Mouse (Mus musculus) limb, embryonic 15.5 days (tissue): Measurements from ENCODE around the gene Idua. TPM values are rescaled to one million over a fixed set of nuclear protein-coding genes. Genes with fewer than 3 reads are reported as not detected.

ENCODE experiments used
- polyA plus RNA-seq: library from polyadenylated mRNA; unstranded; fragments of >200 nt; fragmentation: Nextera tagmentation; extraction: Ambion mirVana; gene quantifications from 2 replicates; pipeline ENCODE4 v1.2.1, GENCODE M21; 2015

Idua gene
- polyA plus RNA-seq, 1 experiment from 2014 or later = 17.8 TPM

Other genes starting within 250 kb of the Idua start
- 337 and 365 TPM in 2 replicates for gene Atp5k, start 225.9 kb upstream of the Idua start, polyA plus RNA-seq
- 0.70 and 1.5 TPM in 2 replicates for gene Mfsd7a, start 211.4 kb upstream of the Idua start, polyA plus RNA-seq
- gene Pcgf3, start 199.1 kb upstream of the Idua start, polyA plus RNA-seq = 19.3 and 21.1 TPM in 2 replicates
- gene Cplx1, start 110.3 kb upstream of the Idua start, polyA plus RNA-seq = 0.36 and 0.64 TPM in 2 replicates
- 47.9 and 48.8 TPM in 2 replicates for gene Gak, start 30.6 kb upstream of the Idua start, polyA plus RNA-seq
- 27.9 and 30.8 TPM in 2 replicates for gene Tmem175, start 30.6 kb upstream of the Idua start, polyA plus RNA-seq
- 15.7 and 17.1 TPM in 2 replicates for gene Dgkq, start 9.3 kb downstream of the Idua start, polyA plus RNA-seq
- 0.56 and 0.81 TPM in 2 replicates for gene Slc26a1, start 15.2 kb downstream of the Idua start, polyA plus RNA-seq
- 32.0 and 36.1 TPM in 2 replicates for gene Fgfrl1, start 32.1 kb downstream of the Idua start, polyA plus RNA-seq
- not detected in 2 replicates for gene Rnf212, start 114.7 kb downstream of the Idua start, polyA plus RNA-seq
- gene Tmed11, start 135.0 kb downstream of the Idua start, polyA plus RNA-seq = not detected in 2 replicates
- not detected in 2 replicates for gene Vmn2r8, start 148.5 kb downstream of the Idua start, polyA plus RNA-seq
- not detected in 2 replicates for gene Vmn2r9, start 192.3 kb downstream of the Idua start, polyA plus RNA-seq